Mouse (Mus musculus) adrenal gland, postnatal 4 days (tissue): ENCODE measurements around the gene Sp2. TPM values are rescaled to one million over a fixed set of nuclear protein-coding genes. Genes with fewer than 3 reads are reported as not detected.

Experiments
- DNase-seq, 2 experiments: peaks; one replicate each; pipeline ENCODE4 v3.0.0; 2021 to 2022; ENCODE audit warnings: low spot score in 2 of 2, mixed read lengths in 2 of 2
- total RNA-seq, 2 experiments: library from RNA; stranded (reverse); gene quantifications; 2 replicates each; pipeline ENCODE4 v1.2.3; 2021

Sp2 gene
- total RNA-seq, 2 experiments from 2014 or later: 23.3 to 26.0 TPM

DNA sequence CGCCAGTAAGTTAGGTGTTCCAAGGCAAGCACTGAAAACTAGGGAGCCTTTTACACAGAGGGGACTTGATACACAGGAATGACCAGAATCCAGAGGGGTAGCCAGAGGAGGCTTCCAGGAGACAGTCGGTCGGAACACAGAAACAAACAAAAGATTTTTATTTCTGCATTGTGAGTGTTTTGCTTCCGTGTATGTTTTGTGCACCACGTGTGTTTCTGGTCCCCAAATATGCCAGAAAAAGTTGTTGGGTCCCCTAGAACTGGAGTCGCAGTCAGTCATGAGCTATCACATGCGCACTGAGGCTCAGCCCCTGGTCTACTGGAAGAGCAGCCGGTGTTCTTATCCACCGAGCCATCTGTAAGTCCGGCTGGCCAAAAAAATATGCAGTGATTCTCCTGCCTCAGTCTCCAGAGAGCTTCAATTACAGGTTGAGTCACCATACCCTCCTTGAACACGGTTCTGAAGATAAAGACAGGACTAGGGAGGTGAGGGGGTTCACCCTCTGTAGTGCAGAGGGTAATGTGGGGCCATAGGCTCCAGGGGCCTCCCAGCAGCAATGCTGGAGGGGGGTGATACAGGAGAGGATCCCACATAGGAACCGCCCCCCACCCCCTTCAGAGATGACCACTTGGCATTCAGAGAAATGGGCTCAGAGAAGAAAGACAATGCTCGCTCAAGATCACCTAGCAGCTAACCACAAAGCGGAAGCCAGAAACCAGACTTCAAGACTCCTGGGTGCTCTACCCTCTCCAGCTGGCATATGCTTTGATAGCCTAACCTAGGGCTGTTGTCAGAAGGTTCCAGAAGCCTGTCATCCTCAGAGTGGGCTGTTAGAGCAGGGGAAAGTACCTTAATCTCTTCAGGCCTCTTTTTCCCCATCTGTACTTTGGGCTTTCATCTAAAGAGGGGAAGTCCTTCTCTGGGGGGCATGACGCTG lies 13.3 kb upstream of the Sp2 start:
- DNase-seq: no peak

DNA sequence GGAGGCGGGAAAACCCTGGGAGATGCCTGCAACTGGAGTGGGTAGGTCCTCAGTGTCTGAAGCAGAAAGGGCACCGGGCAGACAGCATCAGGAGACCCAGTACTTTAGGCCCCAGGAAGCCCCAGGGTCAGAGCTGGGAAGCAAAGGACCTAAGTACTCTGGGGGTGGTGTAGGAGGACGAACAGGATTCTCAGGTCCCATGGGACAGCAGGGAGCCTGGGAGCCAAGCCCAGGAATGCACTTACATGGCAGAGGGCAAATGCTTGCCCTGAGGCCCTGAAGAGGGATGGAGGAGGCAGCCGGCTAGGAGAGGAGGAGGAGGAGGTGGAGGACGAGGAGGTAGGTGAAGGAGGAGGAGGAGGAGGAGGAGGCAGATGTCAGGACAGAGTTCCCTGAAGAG lies 12.3 kb upstream of the Sp2 start:
- no peak for DNase-seq

DNA sequence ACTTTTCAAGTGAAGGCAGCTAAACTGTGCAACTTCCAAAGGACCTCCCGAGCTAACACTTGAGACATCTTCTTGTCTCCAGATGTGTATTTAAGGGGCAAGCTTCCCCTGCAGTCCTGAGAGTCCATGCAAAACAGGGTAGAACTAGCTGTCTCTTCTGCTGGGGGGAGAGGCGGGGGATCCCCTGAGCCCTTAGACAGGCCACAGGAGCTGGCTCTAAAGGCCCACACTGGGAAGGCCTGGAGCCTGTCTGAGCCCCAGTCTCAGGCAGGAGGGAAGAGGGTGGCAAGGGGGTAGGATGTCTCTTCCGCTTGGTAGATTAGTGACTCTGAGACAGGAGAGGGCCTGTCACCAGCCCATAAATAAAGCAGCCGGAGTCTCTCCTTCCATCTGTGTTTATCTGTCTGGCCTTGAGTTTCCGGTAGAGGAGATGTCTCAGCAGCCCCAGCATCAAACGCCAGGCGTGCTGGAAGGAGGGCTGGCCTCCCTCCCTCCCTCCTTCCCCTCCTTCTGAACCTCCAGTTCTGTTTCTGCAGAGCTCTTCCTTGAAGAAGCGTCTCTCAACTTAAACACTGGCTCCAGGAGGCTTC lies 10.1 kb upstream of the Sp2 start:
- no peak for DNase-seq

DNA sequence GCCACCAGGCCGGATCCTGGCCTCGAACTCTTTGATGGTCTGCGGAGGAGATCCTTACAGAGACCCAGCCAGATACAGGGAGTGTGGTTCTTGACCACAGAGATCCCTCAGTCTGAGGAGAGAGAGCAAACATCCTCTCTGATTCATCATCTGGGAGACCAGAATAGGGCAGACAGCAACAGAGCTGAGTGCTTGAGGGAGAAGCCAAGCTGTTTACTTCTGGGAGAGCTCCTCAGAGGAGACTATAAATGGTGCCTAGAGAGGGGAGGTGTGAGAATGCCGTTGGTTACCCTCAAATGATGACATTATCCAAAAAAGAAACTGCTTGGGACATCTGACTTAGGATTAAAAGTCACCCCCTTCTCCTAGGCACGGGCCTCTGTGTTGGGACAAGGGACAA lies 8.7 kb upstream of the Sp2 start:
- DNase-seq: no peak

DNA sequence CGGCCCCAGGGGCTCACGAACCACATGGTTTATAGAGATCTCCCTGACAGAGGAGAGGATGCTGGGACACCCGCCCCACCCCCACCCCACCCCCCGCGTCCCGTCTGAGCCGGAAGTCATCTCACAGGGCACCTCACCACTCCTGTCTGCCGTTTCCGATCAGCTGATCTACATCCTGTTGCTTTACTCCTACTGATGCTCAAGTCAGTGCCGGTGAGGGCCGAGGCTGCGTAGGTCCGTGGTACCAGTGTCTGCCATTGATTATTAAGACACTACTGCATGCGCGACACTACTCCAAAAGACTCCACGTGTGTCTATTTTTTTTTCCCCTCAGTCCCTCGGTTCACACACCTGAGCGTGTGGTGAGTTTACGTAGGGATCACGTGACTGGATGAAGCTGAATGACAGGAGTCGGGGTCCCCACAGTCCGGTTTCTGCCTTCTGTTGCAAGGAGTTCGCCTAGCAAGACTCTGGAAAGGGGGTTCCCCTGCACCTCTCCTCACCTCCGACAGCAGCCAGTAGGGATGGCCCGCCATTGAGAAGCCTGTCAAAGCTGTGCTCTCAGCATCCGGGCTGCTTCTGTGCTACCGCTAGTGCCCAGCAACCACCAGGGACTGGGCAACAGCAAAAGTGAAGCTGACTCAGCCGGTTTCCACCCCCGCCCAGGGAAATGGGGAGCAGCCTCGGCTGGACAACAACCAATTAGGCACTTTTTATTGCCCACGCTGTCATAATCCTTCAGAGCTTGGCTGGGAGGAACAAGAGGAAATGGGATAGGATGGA lies 5.3 kb upstream of the Sp2 start:
- DNase-seq: peak in 1 of 2 experiments; percentile 20

DNA sequence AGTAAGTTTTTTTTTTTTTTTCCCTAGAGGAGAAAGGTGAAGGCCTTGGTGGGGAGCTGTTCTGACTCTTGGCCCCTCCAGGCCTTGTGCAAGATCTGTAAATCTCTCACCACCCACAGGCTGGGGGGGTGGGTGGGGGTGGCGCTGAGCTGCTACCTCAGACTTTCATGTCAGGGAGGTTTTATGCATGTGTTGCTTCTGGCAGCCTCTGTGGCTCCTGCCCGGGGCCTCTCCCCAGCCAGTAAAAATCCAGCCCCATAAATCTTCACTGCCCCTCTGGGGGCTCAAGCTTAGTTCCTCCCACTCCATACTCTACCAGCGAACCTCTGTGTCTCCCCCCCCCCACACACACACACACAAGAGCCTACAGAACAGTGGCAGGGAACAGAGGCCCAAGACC lies 3.7 kb upstream of the Sp2 start:
- DNase-seq: no peak

DNA sequence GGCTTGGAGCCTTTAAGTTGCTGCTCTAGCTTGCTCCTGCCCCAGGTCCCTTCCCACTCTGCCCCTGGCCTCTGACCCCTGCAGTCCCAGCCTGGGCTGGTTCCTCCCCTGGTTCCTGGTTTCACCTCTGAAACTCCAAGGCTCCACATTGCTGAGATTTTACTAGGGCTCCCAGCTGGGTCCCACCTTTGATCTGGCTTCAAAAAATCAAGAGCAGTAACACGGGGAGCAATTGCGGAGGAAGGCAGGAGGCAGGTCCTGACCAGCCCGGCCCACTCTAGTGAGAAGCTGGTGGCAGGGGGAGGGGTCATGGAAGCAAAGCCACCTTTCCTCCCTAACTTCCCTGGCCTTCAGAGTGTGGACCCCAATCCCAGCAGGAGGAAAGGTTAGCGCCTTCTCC lies 2.1 kb upstream of the Sp2 start:
- DNase-seq: no peak

DNA sequence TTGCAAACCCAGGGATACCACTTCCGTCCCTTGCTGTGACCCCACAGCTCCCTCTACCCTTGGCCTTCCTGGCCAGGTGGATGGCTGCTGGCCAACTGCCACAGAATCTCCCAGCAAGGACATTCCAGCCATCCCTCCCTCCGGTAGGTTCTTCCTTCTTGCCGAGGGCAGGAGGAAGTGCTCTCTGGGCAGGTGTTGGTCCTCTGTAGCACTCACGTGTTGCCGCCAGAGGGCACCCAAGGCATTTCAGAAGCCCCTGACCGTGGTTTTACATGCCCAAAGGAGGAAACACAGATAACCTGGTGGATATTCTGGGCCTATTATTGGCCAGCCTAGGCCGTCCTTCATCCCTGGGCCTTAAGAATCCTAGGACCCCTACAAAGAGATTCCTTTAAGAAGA lies 404 bp downstream of the Sp2 start:
- DNase-seq: peak; percentile 51 to 67

DNA sequence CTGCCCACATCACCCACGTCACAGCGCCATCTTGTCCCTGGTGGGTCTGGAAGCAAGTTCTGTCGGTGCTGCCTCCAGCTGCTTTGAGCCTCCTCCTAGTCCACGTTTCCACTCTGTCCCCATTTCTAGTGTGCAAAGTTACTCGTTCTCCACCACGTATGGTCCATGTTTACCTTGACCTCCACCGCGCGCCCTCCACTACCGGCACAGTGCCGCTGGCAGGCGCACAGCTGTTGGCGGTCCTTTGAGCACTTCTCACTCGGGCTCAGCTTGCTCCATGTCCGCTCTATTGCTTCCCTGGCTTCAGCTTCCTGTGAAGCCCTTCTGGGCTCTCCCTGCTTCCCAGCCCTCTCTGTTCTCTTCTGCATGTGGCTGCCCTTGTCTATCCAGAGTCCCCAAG lies 1.3 kb downstream of the Sp2 start:
- no peak for DNase-seq

DNA sequence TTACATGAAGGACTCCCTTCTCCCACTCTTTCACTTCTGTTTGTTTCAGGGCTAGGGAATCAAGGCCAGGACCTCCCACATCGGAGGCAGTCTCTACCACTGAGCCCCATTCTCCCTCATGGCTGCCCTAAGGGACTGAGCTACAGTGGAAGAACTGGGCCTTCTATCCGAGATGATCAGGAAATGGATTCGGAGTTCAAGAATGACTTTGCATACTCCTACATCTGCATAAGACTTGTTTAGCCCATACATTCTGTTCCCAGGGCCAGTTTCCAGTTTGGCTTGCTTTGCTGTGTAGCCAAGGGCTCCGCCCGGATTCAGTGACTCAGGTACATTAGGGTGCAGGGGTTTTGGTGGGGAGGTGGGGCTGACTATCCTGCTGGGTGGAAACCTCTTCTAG lies 2.7 kb downstream of the Sp2 start:
- DNase-seq: peak in 1 of 2 experiments; percentile 7

DNA sequence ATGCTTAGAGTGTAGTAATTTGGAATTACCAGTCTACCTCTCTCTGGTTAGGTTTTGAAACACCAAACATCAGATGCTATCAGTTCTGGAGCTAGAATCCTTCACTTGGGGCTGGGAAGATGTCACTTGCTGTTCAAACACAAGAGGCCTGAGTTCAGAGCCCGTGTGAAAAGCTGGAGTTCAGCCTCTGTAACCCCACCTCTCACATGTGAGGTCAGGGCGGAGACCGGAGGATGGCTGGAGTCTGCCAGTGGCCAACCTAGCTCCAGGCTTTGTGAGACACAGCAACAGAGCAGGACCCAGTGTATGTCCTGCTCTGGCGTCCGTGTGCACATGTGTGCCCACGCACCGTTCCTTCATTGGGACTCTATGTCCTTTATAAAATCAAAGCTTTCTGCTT lies 3.4 kb downstream of the Sp2 start:
- no peak for DNase-seq

DNA sequence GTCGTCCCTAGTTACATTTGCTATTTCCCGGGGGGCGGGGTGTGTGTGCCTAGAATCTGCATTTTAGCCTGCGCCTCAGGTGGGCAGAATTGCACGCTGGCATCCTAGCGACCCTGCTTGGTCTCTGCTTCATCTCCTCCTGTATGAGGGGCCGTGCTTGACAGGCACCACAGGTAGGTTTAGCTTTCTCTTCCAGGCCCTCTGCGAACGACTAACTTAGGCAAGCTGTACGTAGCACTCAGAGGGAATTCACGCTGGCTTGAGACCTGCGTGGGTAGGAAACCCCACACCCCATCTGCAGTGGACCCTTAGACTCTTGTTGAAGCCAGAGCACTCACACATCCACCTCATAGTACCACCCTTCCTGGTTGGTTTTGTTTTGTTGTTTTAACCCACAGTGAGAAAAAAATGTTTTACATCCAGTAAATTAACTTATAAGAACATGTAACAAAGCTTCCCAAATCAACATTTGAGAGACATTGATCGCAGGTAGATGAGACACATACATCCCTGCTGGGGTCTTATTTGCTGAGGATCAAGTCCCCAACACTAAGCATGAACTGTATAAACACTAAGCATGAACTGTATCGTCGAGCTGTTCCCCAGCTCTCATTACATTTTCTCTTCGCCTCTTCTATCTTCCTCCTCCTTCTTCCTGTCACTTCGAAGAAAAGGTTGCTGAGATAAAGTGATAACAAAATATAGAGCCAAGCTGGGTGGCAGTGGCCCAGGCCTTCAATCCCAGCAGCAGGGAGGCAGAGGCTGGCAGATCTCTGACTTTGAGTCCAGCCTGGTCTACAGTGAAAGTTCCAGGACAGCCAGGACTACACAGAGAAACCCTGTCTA lies 4.1 kb downstream of the Sp2 start:
- DNase-seq: no peak

DNA sequence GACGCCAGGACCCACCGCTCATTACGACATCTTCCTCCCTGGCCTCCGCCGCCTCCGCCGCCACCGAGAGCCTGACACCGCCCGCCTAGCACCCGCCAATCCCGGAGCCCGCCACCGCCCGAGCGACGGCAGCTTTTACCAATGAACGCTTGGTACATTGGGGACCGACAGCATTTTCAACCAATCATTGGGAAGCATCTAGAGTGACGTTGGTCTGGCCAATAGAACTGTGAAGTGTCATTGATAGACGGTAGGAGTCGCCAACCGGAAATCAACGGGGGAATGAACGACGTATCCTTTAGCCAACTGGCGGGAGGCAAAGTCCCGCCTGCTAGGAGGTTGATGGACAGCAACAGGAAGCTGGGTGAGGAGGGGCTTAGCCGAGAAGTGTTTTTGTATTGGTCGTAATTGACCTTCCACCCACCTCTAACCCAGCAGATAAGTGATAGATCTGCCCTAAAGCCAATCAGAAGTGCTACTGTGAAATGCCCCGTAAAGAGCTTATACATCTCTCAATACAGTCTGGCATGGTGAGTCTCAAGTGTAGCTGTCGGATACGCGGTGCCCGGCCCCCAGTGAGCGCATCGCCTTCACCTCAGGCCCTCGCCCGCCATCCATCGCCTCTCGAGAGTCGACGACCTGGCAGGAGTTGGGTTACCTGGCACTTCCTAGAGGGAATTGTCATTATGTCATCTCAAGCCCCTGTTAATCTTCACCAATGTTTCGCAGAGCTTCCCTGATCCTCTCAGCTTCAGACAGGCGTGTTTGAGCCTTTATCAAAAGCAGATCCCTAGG lies 5.0 kb downstream of the Sp2 start:
- peak; percentile 94 to 97 for DNase-seq

DNA sequence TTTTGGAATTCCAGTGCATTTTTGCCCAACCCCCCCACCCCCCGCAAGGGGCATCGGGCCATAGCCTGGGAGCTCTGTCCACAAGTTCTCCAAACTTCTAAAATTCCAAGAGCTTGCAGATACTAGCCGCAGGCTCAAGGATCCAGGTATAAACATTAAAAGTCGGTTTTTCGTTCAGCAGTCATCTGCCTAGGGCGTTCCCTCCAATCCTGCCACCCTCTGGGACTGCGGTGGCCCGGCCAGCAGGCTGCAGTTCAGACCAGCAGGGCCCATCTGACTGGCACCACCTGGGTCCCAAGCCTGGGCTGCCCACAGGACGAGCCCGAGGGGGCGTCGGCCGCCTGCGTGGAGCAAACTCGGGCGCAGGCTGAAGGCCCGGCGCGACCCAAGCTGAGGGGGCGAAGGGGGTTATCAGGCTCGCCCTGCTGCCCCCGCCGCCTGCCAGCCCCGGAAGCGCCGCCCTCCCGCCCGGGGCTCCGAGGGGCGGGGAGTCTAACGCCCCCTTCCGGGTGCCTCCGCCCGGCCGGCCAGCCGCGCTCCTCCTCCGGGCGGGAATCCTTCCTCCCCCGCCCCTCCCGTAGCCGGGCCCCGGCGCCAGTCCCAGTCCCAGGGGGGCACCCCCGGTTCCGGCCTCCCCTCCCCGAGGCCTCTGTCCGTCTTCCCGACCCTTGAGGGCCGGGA lies 5.7 kb downstream of the Sp2 start:
- DNase-seq: peak; percentile 71 to 74

DNA sequence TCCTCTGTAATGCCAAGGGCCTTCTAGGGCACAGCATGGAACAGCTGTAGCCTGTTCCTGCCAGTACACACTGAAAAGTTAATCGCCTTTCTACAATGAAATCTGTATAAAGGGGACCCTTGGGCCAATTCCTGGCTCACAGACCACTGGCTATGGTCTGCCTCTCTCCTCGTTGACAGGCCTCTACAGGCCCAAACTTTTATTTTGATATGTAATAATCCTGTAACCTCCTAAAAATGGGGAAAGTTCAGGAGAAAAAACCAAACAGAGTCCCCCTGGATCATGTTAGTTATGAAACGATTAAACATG lies 6.4 kb downstream of the Sp2 start:
- no peak for DNase-seq

DNA sequence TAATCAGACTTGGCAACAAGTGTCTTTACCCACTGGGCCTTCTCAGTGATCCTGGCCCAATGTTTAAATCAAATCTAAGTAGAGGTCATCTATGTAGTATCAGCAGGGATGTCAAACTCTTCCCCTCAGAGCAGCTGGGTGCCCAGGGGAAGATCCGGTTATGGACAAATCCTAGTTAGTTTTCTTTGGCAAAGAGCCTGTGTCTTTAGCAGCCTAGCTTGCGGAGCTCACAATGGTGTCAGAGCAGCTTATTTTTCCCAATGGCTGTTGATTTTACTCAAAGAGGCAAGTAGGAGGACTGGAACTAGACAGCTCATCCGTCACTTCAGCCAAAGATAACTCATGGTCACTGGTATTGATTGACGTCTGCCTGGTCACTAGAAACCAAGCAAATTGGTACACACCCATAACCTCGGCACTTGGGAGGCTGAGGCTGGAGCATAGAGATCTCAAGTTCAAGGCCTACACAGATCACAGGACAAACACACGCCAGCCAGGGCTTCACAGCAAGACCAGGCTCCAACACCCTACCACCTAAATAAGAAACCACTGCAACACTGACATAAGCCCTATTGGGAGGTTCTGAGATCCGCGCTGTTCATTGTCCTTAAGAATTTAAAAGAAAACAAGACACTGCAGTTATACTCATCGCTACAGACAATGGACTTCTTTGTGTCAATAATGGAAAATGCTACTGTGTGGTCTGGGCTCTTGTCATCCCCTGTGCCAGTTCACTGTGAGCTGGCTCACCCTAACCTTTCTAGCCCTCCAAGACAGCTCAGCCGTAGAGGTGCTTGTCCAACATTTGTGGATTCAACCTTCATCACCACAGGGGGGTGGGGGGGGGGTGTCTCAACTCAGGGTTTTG lies 7.0 kb downstream of the Sp2 start:
- no peak for DNase-seq

DNA sequence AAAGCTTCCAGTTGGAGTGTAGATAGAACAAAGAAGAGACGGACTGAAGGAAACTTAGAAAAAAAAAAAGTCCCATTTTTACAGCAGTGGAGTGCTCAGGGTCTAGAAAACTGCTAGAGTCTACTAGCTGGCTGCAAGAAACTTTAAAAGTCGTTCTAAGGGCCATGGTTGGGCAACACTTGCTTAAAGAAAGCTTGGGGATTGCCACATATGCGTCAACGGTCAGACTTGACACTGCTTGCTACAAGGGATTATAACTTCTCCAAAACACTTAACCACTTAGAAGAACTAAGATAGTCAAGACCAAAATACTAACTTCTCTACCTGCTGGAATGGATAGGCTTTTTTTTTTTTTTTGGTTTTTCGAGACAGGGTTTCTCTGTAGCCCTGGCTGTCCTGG lies 7.9 kb downstream of the Sp2 start:
- no peak for DNase-seq

DNA sequence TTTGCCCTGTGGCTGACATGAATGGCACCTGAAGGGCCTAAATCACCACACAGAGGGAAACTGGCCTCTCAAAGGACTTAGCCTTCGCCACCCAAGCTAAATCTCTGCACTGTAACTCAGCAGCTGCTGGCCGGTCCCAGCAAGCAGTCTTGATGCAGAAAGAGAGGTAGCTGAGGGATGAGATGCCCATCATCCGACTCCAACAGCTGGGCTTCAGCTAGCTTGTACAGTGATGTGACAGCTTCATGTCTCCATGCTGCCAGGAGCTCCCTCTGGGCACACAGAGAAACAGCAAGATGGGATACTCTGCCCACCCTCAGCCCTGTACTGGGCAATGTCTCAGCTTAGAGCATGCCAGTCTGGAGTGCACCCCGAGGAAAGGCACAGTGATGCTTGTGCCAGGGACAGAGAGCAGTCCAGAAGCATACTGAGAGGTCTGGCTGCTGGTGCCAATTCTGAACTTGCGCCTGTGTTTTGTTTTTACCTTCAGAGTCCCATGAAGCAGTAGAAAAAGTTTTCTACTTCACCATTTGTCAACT lies 9.3 kb downstream of the Sp2 start:
- peak in 1 of 2 experiments; percentile 1 for DNase-seq

DNA sequence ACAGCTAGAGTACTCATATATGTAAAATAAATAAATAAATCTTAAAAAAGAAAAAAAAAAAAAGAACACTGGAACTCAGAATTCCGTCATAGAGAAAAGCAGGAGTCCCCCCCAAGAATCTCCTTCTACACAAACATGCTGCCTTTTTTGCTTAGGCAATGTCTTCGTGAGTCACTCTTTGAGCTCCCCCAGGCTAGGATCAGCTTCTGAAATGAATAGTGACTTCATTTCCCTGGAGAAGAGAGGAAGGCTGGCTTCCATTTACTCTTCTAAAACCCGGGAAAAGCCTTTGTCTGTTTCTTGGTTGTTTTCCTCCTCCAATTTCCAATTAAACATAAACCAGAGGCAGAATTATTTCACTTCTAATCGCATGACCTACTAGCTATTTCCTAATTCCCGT lies 9.9 kb downstream of the Sp2 start:
- DNase-seq: no peak
